Mouse (Mus musculus) embryonic facial prominence, embryonic 10.5 days (tissue): Measurements from ENCODE around the gene Mars. TPM values are rescaled to one million over a fixed set of nuclear protein-coding genes. Genes with fewer than 3 reads are reported as not detected.

Experiments
- DNase-seq: peaks from one replicate; pipeline ENCODE4 v3.0.0-alpha.2; 2017; ENCODE audit warnings: low spot score
- H3K27ac ChIP-seq: fragments of 300-500 bp; sonication (generic); replicated peaks from 2 replicates; pipeline ENCODE4 v1.5.1; 2016; ENCODE audit warnings: mild to moderate bottlenecking
- H3K27me3 ChIP-seq: fragments of 300-500 bp; sonication (generic); replicated peaks from 2 replicates; pipeline ENCODE4 v1.6.1; 2016; ENCODE audit warnings: low read depth, mild to moderate bottlenecking; ENCODE audit not compliant: poor library complexity, severe bottlenecking
- H3K36me3 ChIP-seq: fragments of 300-500 bp; sonication (generic); replicated peaks from 2 replicates; pipeline ENCODE4 v1.6.1; 2016; ENCODE audit warnings: mild to moderate bottlenecking, moderate library complexity
- H3K4me1 ChIP-seq: fragments of 300-500 bp; sonication (generic); 2 replicates; pipeline ENCODE4 v1.6.1; 2016
- H3K4me3 ChIP-seq: fragments of 300-500 bp; sonication (generic); 2 replicates; pipeline ENCODE4 v1.5.1; 2016; ENCODE audit warnings: mild to moderate bottlenecking, moderate library complexity
- H3K9me3 ChIP-seq: fragments of 300-500 bp; sonication (generic); 2 replicates; pipeline ENCODE4 v1.6.1; 2016; ENCODE audit warnings: mild to moderate bottlenecking
- WGBS: fragments of 180-500 bp; shearing (Covaris S2); methylation state at CpG from one replicate; pipeline ENCODE4 v1.1.7; 2016; 5-methylcytosine and 5-hydroxymethylcytosine counted together
- polyA plus RNA-seq: library from polyadenylated mRNA; unstranded; fragments of >200 nt; fragmentation: Nextera tagmentation; extraction: Ambion mirVana; gene quantifications from 2 replicates; pipeline ENCODE4 v1.2.1, GENCODE M21; 2016

Mars gene
- polyA plus RNA-seq, 1 experiment from 2014 or later: 160 TPM

- Histone ChIP-seq H3K4me3 (no peak overlapping the region), H3K27ac (no peak overlapping the region), H3K36me3 (peaks cover 66% of the 10 kb centered on the region), H3K4me1 (peaks cover 38% of the 10 kb centered on the region), H3K9me3 (no peaks in the 10 kb centered on the region), H3K27me3 (no peaks in the 10 kb centered on the region)
- 85% methylated on average over 3 of the region's 3 CpGs for WGBS
- DNase-seq: no peak
These were observed 17.9 kb downstream of the Mars start for GRCm38 (mm10) chr10:127293590-127294113.

- no peak for DNase-seq
- no peaks in the 10 kb centered on the region for H3K9me3 ChIP-seq
- peaks cover 60% of the 10 kb centered on the region for H3K36me3 ChIP-seq
- no peaks in the 10 kb centered on the region for H3K27me3 ChIP-seq
- 89% methylated on average over 6 of the region's 6 CpGs for WGBS
- no peak overlapping the region for H3K27ac ChIP-seq
- H3K4me1 ChIP-seq: peaks cover 38% of the 10 kb centered on the region
- H3K4me3 ChIP-seq: no peak overlapping the region; the same call in 1 of the 2 replicates
These were observed 18.5 kb downstream of the Mars start for GRCm38 (mm10) chr10:127292987-127293538.

- Histone ChIP-seq H3K36me3 (peaks cover 55% of the 10 kb centered on the region), H3K27ac (peak overlapping the region; percentile 95)
These were observed 19.5 kb downstream of the Mars start for GRCm38 (mm10) chr10:127291881-127292638.

GRCm38 (mm10) chr10:127290930-127291880, 20.4 kb downstream of the Mars start:
- no peaks in the 10 kb centered on the region for H3K27me3 ChIP-seq
- peaks cover 55% of the 10 kb centered on the region for H3K36me3 ChIP-seq
- peak overlapping the region; percentile 88 for H3K4me3 ChIP-seq
- peak; percentile 74 for DNase-seq
- WGBS: 2% methylated on average over 19 of the region's 19 CpGs
- no peaks in the 10 kb centered on the region for H3K9me3 ChIP-seq
- H3K27ac ChIP-seq: peak overlapping the region; percentile 95
- peaks cover 57% of the 10 kb centered on the region for H3K4me1 ChIP-seq

More at GRCm38 (mm10) chr10:127291881-127292638, 19.5 kb downstream of the Mars start:
- Histone ChIP-seq H3K27me3 (no peaks in the 10 kb centered on the region), H3K9me3 (no peaks in the 10 kb centered on the region), H3K4me3 (peak overlapping the region; percentile 88), H3K4me1 (peaks cover 48% of the 10 kb centered on the region)
- 64% methylated on average over 5 of the region's 5 CpGs for WGBS
- DNase-seq: no peak

- H3K4me1 ChIP-seq: peaks cover 65% of the 10 kb centered on the region
- peak; percentile 100 for DNase-seq
- H3K4me3 ChIP-seq: peak overlapping the region; percentile 88
- H3K9me3 ChIP-seq: no peaks in the 10 kb centered on the region
- H3K27me3 ChIP-seq: no peaks in the 10 kb centered on the region
- peaks cover 55% of the 10 kb centered on the region for H3K36me3 ChIP-seq
- H3K27ac ChIP-seq: peak overlapping the region; percentile 95
- under 1% methylated on average over 46 of the region's 47 CpGs for WGBS
These were observed 21.2 kb downstream of the Mars start for GRCm38 (mm10) chr10:127290307-127290929.

- Histone ChIP-seq H3K36me3 (peaks cover 55% of the 10 kb centered on the region), H3K4me1 (peaks cover 72% of the 10 kb centered on the region), H3K9me3 (no peaks in the 10 kb centered on the region), H3K4me3 (peak overlapping the region; percentile 88), H3K27ac (peak overlapping the region; percentile 95), H3K27me3 (no peaks in the 10 kb centered on the region)
- 2% methylated on average over 15 of the region's 15 CpGs for WGBS
- no peak for DNase-seq
These were observed 21.9 kb downstream of the Mars start for GRCm38 (mm10) chr10:127289573-127290191.

GRCm38 (mm10) chr10:127288800-127289572, 22.6 kb downstream of the Mars start, which contains the start of gene Mbd6:
Mbd6 (minus strand) TSS chr10:127289018.
- Histone ChIP-seq H3K9me3 (no peaks in the 10 kb centered on the region), H3K4me1 (peaks cover 78% of the 10 kb centered on the region), H3K27ac (peak within 1 kb of the TSS; percentile 95), H3K27me3 (no peaks in the 10 kb centered on the region), H3K36me3 (peaks cover 55% of the 10 kb centered on the region), H3K4me3 (peak within 1 kb of the TSS; percentile 88)
- under 1% methylated on average over 52 of the region's 65 CpGs for WGBS
- peak; percentile 93 for DNase-seq

GRCm38 (mm10) chr10:127288328-127288799, 23.2 kb downstream of the Mars start:
- Histone ChIP-seq H3K36me3 (peaks cover 55% of the 10 kb centered on the region), H3K4me1 (peaks cover 78% of the 10 kb centered on the region)

GRCm38 (mm10) chr10:127287936-127288293, 23.7 kb downstream of the Mars start:
- H3K27me3 ChIP-seq: no peaks in the 10 kb centered on the region
- WGBS: 3% methylated on average over 3 of the region's 3 CpGs
- H3K4me3 ChIP-seq: peak overlapping the region; percentile 88
- H3K36me3 ChIP-seq: peaks cover 55% of the 10 kb centered on the region
- peaks cover 76% of the 10 kb centered on the region for H3K4me1 ChIP-seq
- H3K9me3 ChIP-seq: no peaks in the 10 kb centered on the region
- DNase-seq: no peak
- peak overlapping the region; percentile 95 for H3K27ac ChIP-seq

More at GRCm38 (mm10) chr10:127288328-127288799, 23.2 kb downstream of the Mars start:
- Histone ChIP-seq H3K27me3 (no peaks in the 10 kb centered on the region), H3K27ac (peak overlapping the region; percentile 95), H3K9me3 (no peaks in the 10 kb centered on the region), H3K4me3 (peak overlapping the region; percentile 88)
- WGBS: under 1% methylated on average over 27 of the region's 28 CpGs
- DNase-seq: no peak

- 86% methylated on average over 15 of the region's 15 CpGs for WGBS
- peaks cover 71% of the 10 kb centered on the region for H3K4me1 ChIP-seq
- H3K36me3 ChIP-seq: peaks cover 56% of the 10 kb centered on the region
These were observed 24.2 kb downstream of the Mars start for GRCm38 (mm10) chr10:127287271-127287935.

More at GRCm38 (mm10) chr10:127287271-127287935, 24.2 kb downstream of the Mars start:
- Histone ChIP-seq H3K27me3 (no peaks in the 10 kb centered on the region), H3K9me3 (no peaks in the 10 kb centered on the region), H3K4me3 (peak overlapping the region; percentile 88), H3K27ac (peak overlapping the region; percentile 95)
- no peak for DNase-seq
